Mouse (Mus musculus): ENCODE results near the gene Acot3. TPM values are rescaled to one million over a fixed set of nuclear protein-coding genes. Genes with fewer than 3 reads are reported as not detected.
"Not testable (repeated sequence)": the region's sequence is repeated elsewhere in the genome, so short reads cannot be mapped to it uniquely, and the experiment has no call there.

The Acot3 gene
- polyA plus RNA-seq, 1 experiment from 2014 or later: not detected

DNA sequence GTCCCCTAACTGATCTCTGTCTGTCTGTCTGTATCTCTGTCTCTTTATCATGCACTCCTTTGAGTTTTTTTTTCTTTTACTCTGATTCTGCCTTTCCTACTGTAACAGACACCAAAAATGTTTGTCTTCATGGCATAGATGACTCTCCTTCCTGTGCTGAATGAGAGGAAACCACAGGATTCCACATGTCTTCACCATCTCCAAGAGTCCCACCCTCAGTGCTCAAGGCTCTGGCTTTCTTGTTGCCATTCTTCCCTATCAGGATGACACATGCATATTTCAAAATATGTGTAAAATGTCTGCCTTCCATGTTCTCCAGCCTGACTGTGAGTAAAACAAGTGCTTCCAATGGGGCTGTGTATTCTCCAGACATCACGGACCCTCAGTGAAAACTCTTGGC lies 5.0 kb upstream of the Acot3 start:
- Histone ChIP-seq H3K9ac (no peak overlapping the region), H3K4me1 (no peaks in the 10 kb centered on the region), H3K36me3 (no peaks in the 10 kb centered on the region), H3K9me3 (no peaks in the 10 kb centered on the region; the same call in 1 of the 2 replicates), H3K27me3 (no peaks in the 10 kb centered on the region), H3K27ac (no peak overlapping the region), H3K4me2 (no peak overlapping the region), H3K4me3 (no peak overlapping the region)
- 95% methylated on average over 1 of the region's 1 CpGs for WGBS
- no peak for ATAC-seq (ENCODE audit: insufficient number of reproducible peaks, low FRiP score, low TSS enrichment, low read depth)

DNA sequence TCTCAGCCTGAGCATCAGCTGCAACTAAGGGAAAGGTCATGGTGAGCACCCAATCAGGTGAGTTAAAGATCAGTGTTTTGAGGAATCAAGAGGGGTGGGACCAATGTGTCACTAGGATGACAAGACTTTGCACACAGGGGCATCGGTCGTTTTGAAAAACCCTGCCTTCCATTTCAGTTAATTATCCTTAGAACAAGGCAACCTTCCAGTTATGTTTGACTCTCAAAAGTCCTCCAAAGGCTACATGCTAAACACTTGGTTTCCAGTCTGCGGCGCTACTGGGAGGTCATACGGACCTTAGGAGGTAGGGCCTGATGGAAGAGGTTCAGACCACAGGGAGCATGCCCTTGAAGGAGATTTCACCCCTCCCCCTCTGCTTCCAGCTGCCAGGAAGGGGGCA lies 1.2 kb upstream of the Acot3 start:
- H3K9ac ChIP-seq; H3K36me3 ChIP-seq; H3K4me2 ChIP-seq; H3K4me3 ChIP-seq; H3K27ac ChIP-seq; H3K4me1 ChIP-seq; H3K9me3 ChIP-seq; ATAC-seq (ENCODE audit: insufficient number of reproducible peaks, low FRiP score, low TSS enrichment, low read depth): not testable (repeated sequence)
- WGBS: 80% methylated on average over 5 of the region's 5 CpGs
- peaks cover 16% of the 10 kb centered on the region for H3K27me3 ChIP-seq

GRCm38 (mm10) chr12:84052609-84053008 lies 665 bp downstream of the Acot3 start:
- H3K4me1 ChIP-seq: peaks cover 6% of the 10 kb centered on the region
- H3K27me3 ChIP-seq: peaks cover 16% of the 10 kb centered on the region
- 90% methylated on average over 7 of the region's 7 CpGs for WGBS
- H3K9me3 ChIP-seq: no peaks in the 10 kb centered on the region; the same call in 1 of the 2 replicates
- no peak overlapping the region for H3K9ac ChIP-seq
- H3K4me2 ChIP-seq: no peak overlapping the region
- no peak for ATAC-seq (ENCODE audit: insufficient number of reproducible peaks, low FRiP score, low TSS enrichment, low read depth)
- 0 out of 2 replicates have a peak overlapping the region, but pooled peaks have one; percentile 43 for H3K4me3 ChIP-seq
- no peaks in the 10 kb centered on the region for H3K36me3 ChIP-seq
- H3K27ac ChIP-seq: no peak overlapping the region

GRCm38 (mm10) chr12:84053173-84053572 lies 1.2 kb downstream of the Acot3 start:
- ATAC-seq (ENCODE audit: insufficient number of reproducible peaks, low FRiP score, low TSS enrichment, low read depth): no peak
- WGBS: 12% methylated on average over 16 of the region's 16 CpGs

GRCm38 (mm10) chr12:84053679-84054391 lies 1.9 kb downstream of the Acot3 start:
- ATAC-seq (ENCODE audit: insufficient number of reproducible peaks, low FRiP score, low TSS enrichment, low read depth): no peak
- Histone ChIP-seq H3K27ac (no peak overlapping the region), H3K4me2 (peak overlapping the region; percentile 84), H3K9ac (peak overlapping the region; percentile 35; the same call in 1 of the 2 replicates), H3K4me1 (peaks cover 6% of the 10 kb centered on the region), H3K4me3 (peak overlapping the region; percentile 43), H3K9me3 (no peaks in the 10 kb centered on the region), H3K36me3 (no peaks in the 10 kb centered on the region), H3K27me3 (peaks cover 16% of the 10 kb centered on the region)
- 2% methylated on average over 41 of the region's 46 CpGs for WGBS

More at GRCm38 (mm10) chr12:84053173-84053572, 1.2 kb downstream of the Acot3 start:
- Histone ChIP-seq H3K9me3 (no peaks in the 10 kb centered on the region; the same call in 1 of the 2 replicates), H3K4me3 (peak overlapping the region; percentile 43), H3K36me3 (no peaks in the 10 kb centered on the region), H3K27ac (no peak overlapping the region), H3K9ac (no peak overlapping the region), H3K27me3 (peaks cover 16% of the 10 kb centered on the region), H3K4me1 (peaks cover 6% of the 10 kb centered on the region), H3K4me2 (peak overlapping the region; percentile 84)

- Histone ChIP-seq H3K4me2 (no peak overlapping the region), H3K9me3 (no peaks in the 10 kb centered on the region), H3K4me3 (no peak overlapping the region), H3K4me1 (no peaks in the 10 kb centered on the region), H3K9ac (no peak overlapping the region), H3K27me3 (no peaks in the 10 kb centered on the region), H3K27ac (no peak overlapping the region), H3K36me3 (no peaks in the 10 kb centered on the region)
- WGBS: 42% methylated on average over 2 of the region's 2 CpGs
- ATAC-seq (ENCODE audit: insufficient number of reproducible peaks, low FRiP score, low TSS enrichment, low read depth): no peak
Measured at GRCm38 (mm10) chr12:84060946-84061345, 9.0 kb downstream of the Acot3 start.

- whole genome bisulfite sequencing: 92% methylated on average over 20 of the region's 20 CpGs
- H3K4me3 ChIP-seq: no peak overlapping the region
- H3K36me3 ChIP-seq: no peaks in the 10 kb centered on the region
- no peaks in the 10 kb centered on the region for H3K4me1 ChIP-seq
- H3K27me3 ChIP-seq: peaks cover 4% of the 10 kb centered on the region; the same call in 1 of the 2 replicates
- H3K27ac ChIP-seq: no peak overlapping the region
- no peak for ATAC-seq (ENCODE audit: insufficient number of reproducible peaks, low FRiP score, low TSS enrichment, low read depth)
- no peaks in the 10 kb centered on the region for H3K9me3 ChIP-seq
- no peak overlapping the region for H3K9ac ChIP-seq
- no peak overlapping the region for H3K4me2 ChIP-seq
Measured at GRCm38 (mm10) chr12:84062336-84062735, 10.4 kb downstream of the Acot3 start.

- H3K4me3 ChIP-seq: no peak overlapping the region
- no peak for ATAC-seq (ENCODE audit: insufficient number of reproducible peaks, low FRiP score, low TSS enrichment, low read depth)
- 66% methylated on average over 5 of the region's 5 CpGs for WGBS
- no peaks in the 10 kb centered on the region for H3K36me3 ChIP-seq
- no peaks in the 10 kb centered on the region for H3K9me3 ChIP-seq
- no peaks in the 10 kb centered on the region for H3K4me1 ChIP-seq
- H3K4me2 ChIP-seq: no peak overlapping the region
- H3K9ac ChIP-seq: no peak overlapping the region
- no peak overlapping the region for H3K27ac ChIP-seq
- peaks cover 13% of the 10 kb centered on the region for H3K27me3 ChIP-seq
Measured at GRCm38 (mm10) chr12:84063228-84063627, 11.3 kb downstream of the Acot3 start.

DNA sequence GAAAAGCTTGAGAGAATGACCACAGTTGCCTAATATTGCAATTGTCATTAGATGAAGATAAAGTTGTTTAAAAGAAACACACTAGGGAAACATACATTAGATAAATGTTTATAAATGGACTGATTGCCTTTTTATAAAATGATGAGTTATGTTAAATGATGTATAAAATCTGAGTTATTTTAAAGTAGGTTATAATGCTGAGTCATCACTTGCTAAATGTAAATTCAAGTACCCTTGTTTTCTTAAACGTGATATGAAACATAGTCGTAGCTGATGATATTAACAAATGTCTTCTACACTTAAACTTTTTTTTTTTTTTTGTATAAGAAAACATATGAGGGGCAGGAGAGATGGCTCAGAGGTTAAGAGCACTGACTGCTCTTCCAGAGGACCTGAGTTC lies 11.9 kb downstream of the Acot3 start:
- H3K27ac ChIP-seq: no peak overlapping the region
- H3K9ac ChIP-seq: no peak overlapping the region
- 73% methylated on average over 2 of the region's 2 CpGs for WGBS
- no peak for ATAC-seq (ENCODE audit: insufficient number of reproducible peaks, low FRiP score, low TSS enrichment, low read depth)
- no peak overlapping the region for H3K4me2 ChIP-seq
- H3K9me3 ChIP-seq: no peaks in the 10 kb centered on the region
- H3K36me3 ChIP-seq: no peaks in the 10 kb centered on the region
- no peaks in the 10 kb centered on the region for H3K4me1 ChIP-seq
- no peak overlapping the region for H3K4me3 ChIP-seq
- peaks cover 19% of the 10 kb centered on the region for H3K27me3 ChIP-seq

DNA sequence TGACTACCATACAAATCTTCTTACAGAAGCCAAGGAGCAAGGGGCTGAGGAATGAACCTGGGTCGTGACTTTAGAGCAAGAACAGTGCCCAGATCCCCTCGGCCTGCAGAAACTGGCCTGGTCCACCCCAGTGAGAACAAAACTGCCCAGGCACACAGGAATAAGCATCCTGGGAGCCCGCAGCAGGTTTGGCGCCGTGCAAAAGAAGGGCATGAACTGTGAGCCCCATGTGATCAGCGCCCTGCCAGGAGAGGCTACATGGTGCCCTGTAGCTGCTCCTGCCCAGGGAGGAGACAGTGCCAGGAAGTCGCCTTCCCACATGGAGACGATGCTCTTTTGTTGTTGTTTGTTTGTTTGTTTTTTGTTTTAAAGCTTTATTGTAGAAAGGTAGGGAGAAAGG lies 12.7 kb downstream of the Acot3 start:
- no peaks in the 10 kb centered on the region for H3K36me3 ChIP-seq
- H3K4me3 ChIP-seq: no peak overlapping the region
- no peak overlapping the region for H3K4me2 ChIP-seq
- H3K27me3 ChIP-seq: peaks cover 25% of the 10 kb centered on the region
- ATAC-seq (ENCODE audit: insufficient number of reproducible peaks, low FRiP score, low TSS enrichment, low read depth): no peak
- H3K4me1 ChIP-seq: peaks cover under 1% of the 10 kb centered on the region; the same call in 1 of the 2 replicates
- no peaks in the 10 kb centered on the region for H3K9me3 ChIP-seq
- H3K9ac ChIP-seq: no peak overlapping the region
- H3K27ac ChIP-seq: no peak overlapping the region
- 73% methylated on average over 8 of the region's 8 CpGs for WGBS

DNA sequence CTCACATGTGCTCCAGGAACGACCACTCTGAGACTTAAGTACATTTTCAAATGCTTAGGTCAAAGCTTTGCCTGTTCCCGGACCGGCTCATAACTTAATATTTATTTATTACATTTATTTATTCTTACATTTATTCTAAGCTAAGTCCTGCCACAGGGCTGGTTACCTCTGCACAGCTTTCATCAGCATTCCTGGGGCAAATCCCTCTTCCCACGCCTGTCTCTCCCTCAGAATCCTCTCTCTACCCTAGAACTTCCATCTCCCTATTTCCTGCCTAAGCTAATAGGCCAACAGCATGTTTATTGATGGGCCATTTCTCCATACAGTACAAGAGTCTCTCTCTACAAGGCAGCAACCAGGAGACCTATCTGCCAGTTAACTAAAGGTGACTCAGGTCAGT lies 15.8 kb downstream of the Acot3 start:
- peaks cover 3% of the 10 kb centered on the region; the same call in 1 of the 2 replicates for H3K4me1 ChIP-seq
- H3K4me2 ChIP-seq: no peak overlapping the region
- H3K9ac ChIP-seq: no peak overlapping the region
- no peak for ATAC-seq (ENCODE audit: insufficient number of reproducible peaks, low FRiP score, low TSS enrichment, low read depth)
- H3K27me3 ChIP-seq: peaks cover 34% of the 10 kb centered on the region
- H3K9me3 ChIP-seq: no peaks in the 10 kb centered on the region
- 68% methylated on average over 4 of the region's 4 CpGs for WGBS
- H3K36me3 ChIP-seq: no peaks in the 10 kb centered on the region
- H3K4me3 ChIP-seq: no peak overlapping the region
- H3K27ac ChIP-seq: no peak overlapping the region

GRCm38 (mm10) chr12:84068296-84068695 lies 16.4 kb downstream of the Acot3 start:
- Histone ChIP-seq H3K9me3 (no peaks in the 10 kb centered on the region), H3K4me1 (peaks cover 3% of the 10 kb centered on the region; the same call in 1 of the 2 replicates), H3K27ac (no peak overlapping the region), H3K36me3 (no peaks in the 10 kb centered on the region), H3K9ac (no peak overlapping the region), H3K27me3 (peaks cover 34% of the 10 kb centered on the region), H3K4me3 (no peak overlapping the region), H3K4me2 (no peak overlapping the region)
- ATAC-seq (ENCODE audit: insufficient number of reproducible peaks, low FRiP score, low TSS enrichment, low read depth): no peak
- 51% methylated on average over 8 of the region's 8 CpGs for WGBS

Data from limb, embryonic 15.5 days (tissue).